Mouse (Mus musculus): ENCODE measurements around the gene Pde9a. TPM values are rescaled to one million over a fixed set of nuclear protein-coding genes. Genes with fewer than 3 reads are reported as not detected.

Gene Pde9a
- total and polyA plus RNA-seq, 3 experiments = 0.56 TPM; not detected in 2

DNA sequence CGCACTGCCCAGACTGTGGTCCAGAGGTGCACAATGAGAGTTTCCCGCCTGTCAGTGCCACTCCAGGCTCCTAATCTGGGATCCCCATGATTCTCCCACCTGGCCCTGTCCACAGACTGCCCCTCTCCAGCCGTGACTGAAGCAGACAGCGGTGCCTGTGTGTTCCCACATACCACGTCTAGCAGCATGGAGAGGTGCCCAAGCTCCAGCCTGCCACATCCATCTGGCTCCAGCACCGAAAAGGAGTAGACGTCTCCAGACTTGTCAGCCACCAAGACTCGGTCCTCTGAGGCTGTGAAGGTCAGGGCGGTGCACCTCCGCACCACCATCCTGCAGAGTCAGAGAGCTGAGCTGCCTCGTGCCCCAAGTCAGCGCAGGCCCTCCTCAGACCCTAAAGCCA is 117.3 kb downstream of the Pde9a start:
- Histone ChIP-seq H3K79me2 (ENCODE audit: control insufficient read depth, insufficient read depth, low read length, poor library complexity) (peaks cover 9% of the 10 kb centered on the region; the same call in 1 of the 2 replicates), H3K4me1 (ENCODE audit: control insufficient read depth in 1 of 2, insufficient read depth in 2 of 2, low read length in 2 of 2) (no peaks in the 10 kb centered on the region), H3K9ac (ENCODE audit: control insufficient read depth, low read depth, low read length, poor library complexity, severe bottlenecking) (no peak overlapping the region), H3K9me3 (replicated peaks; ENCODE audit: insufficient read depth, low read length) (no peaks in the 10 kb centered on the region), H3K36me3 (ENCODE audit: control insufficient read depth in 1 of 2, insufficient read depth in 2 of 2, low read length in 2 of 2) (peaks cover 0 to 15% of the 10 kb centered on the region in 2 experiments; a peak in 2 of 4 replicates), H3K27me3 (ENCODE audit: control insufficient read depth in 1 of 2, insufficient read depth in 2 of 2, low read length in 2 of 2) (no peaks in the 10 kb centered on the region), H3K4me3 (ENCODE audit: control insufficient read depth in 1 of 2, insufficient read depth in 1 of 2, low read depth in 2 of 2, low read length in 2 of 2) (no peak overlapping the region), H3K27ac (ENCODE audit: control insufficient read depth, low read depth, low read length) (no peak overlapping the region)
- TF ChIP-seq ZNF384 (IDR thresholded peaks at IDR 0.05; ENCODE audit: low read depth, low read length) = no peak
- TF ChIP-seq POLR2A (IDR thresholded peaks at IDR 0.05; ENCODE audit: control insufficient read depth in 1 of 2, insufficient read depth in 1 of 2, low read depth in 1 of 2, low read length in 2 of 2, poor library complexity in 1 of 2) = no peak
- TF ChIP-seq CTCF (IDR thresholded peaks at IDR 0.05 in 2 of 3, conservative IDR thresholded peaks at IDR 0.05 in 1 of 3; ENCODE audit: control insufficient read depth in 1 of 3, insufficient read depth in 1 of 3, low read depth in 2 of 3, low read length in 3 of 3, poor library complexity in 1 of 3, severe bottlenecking in 1 of 3) = no peak
- no peak for TF ChIP-seq E2F4 (IDR thresholded peaks at IDR 0.05; ENCODE audit: borderline replicate concordance, low read depth, low read length)
- TF ChIP-seq MYB (IDR thresholded peaks at IDR 0.05; ENCODE audit: low read depth, low read length) = no peak
- no peak for TF ChIP-seq ZKSCAN1 (IDR thresholded peaks at IDR 0.05; ENCODE audit: low read depth, low read length)
- no peak for TF ChIP-seq MXI1 (IDR thresholded peaks at IDR 0.05; ENCODE audit: low read depth, low read length)
- TF ChIP-seq GABPA (IDR thresholded peaks at IDR 0.05; ENCODE audit: low read depth, low read length) = no peak
- TF ChIP-seq USF1 (IDR thresholded peaks at IDR 0.05; ENCODE audit: low read depth, low read length) = no peak
- TF ChIP-seq GATA1 (IDR thresholded peaks at IDR 0.05; ENCODE audit: low read depth, low read length) = no peak
- no peak for TF ChIP-seq ELF1 (IDR thresholded peaks at IDR 0.05; ENCODE audit: low read depth, low read length)
- no peak for TF ChIP-seq SIN3A (IDR thresholded peaks at IDR 0.05; ENCODE audit: low read length)
- no peak for TF ChIP-seq KAT2A (conservative IDR thresholded peaks at IDR 0.05; ENCODE audit: low read depth, low read length)
- no peak for TF ChIP-seq JUND (IDR thresholded peaks at IDR 0.05; ENCODE audit: low read depth, low read length)
- no peak for TF ChIP-seq MAX (IDR thresholded peaks at IDR 0.05; ENCODE audit: low read length)
- no peak for TF ChIP-seq TAL1 (IDR thresholded peaks at IDR 0.05; ENCODE audit: low read length)
- no peak for TF ChIP-seq POLR2AphosphoS5 (IDR thresholded peaks at IDR 0.05; ENCODE audit: borderline replicate concordance, low read depth, low read length)
- DNase-seq (ENCODE audit: low read depth, low spot score) = no peak

DNA sequence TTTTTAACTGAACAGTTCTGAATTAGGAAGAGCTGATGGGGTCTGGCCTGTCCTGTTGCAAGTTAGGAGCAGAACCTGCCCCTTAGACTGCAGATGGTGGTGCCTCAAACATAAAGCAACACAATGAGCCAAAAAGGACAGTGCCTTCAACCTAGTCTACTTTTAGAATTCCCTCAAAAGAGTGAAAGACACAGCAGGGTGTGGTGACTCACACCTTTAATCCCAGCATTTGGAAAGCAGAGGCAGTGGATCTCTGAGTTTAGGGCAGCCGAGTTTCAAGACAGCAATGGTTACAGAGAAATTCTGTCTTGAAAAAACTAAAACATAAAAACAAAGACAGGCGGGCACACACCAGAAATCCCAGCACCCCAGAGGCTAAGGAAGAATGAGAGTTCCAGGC is 117.9 kb downstream of the Pde9a start:
- no peaks in the 10 kb centered on the region for H3K4me1 ChIP-seq (ENCODE audit: control insufficient read depth in 1 of 2, insufficient read depth in 2 of 2, low read length in 2 of 2)
- H3K27me3 ChIP-seq (ENCODE audit: control insufficient read depth in 1 of 2, insufficient read depth in 2 of 2, low read length in 2 of 2) = no peaks in the 10 kb centered on the region
- H3K79me2 ChIP-seq (ENCODE audit: control insufficient read depth, insufficient read depth, low read length, poor library complexity) = peaks cover 11% of the 10 kb centered on the region; the same call in 1 of the 2 replicates
- peaks cover 0 to 15% of the 10 kb centered on the region in 2 experiments; a peak in 2 of 4 replicates for H3K36me3 ChIP-seq (ENCODE audit: control insufficient read depth in 1 of 2, insufficient read depth in 2 of 2, low read length in 2 of 2)
- no peak overlapping the region for H3K9ac ChIP-seq (ENCODE audit: control insufficient read depth, low read depth, low read length, poor library complexity, severe bottlenecking)
- DNase-seq (ENCODE audit: low read depth, low spot score) = no peak
- TF ChIP-seq BHLHE40 (IDR thresholded peaks at IDR 0.05; ENCODE audit: borderline replicate concordance, low read depth, low read length) (no peak), GATA1 (IDR thresholded peaks at IDR 0.05; ENCODE audit: low read depth, low read length) (no peak), CHD1 (IDR thresholded peaks at IDR 0.05; ENCODE audit: low read depth, low read length) (no peak), RAD21 (IDR thresholded peaks at IDR 0.05; ENCODE audit: low read depth, low read length) (no peak), TBP (IDR thresholded peaks at IDR 0.05; ENCODE audit: low read depth, low read length) (no peak), USF1 (IDR thresholded peaks at IDR 0.05; ENCODE audit: low read depth, low read length) (no peak), HCFC1 (IDR thresholded peaks at IDR 0.05; ENCODE audit: low read depth, low read length) (no peak), TAL1 (IDR thresholded peaks at IDR 0.05; ENCODE audit: low read length) (no peak), GABPA (IDR thresholded peaks at IDR 0.05; ENCODE audit: low read depth, low read length) (no peak), RCOR1 (IDR thresholded peaks at IDR 0.05; ENCODE audit: low read depth, low read length) (no peak), CHD2 (IDR thresholded peaks at IDR 0.05; ENCODE audit: low read length) (no peak), MEF2A (IDR thresholded peaks at IDR 0.05; ENCODE audit: extremely low read depth, insufficient replicate concordance, low read depth, low read length, poor library complexity, severe bottlenecking) (no peak), MYB (IDR thresholded peaks at IDR 0.05; ENCODE audit: low read depth, low read length) (no peak), UBTF (IDR thresholded peaks at IDR 0.05; ENCODE audit: borderline replicate concordance, insufficient read depth, low read depth, low read length) (no peak), SIN3A (IDR thresholded peaks at IDR 0.05; ENCODE audit: low read length) (no peak), CTCF (IDR thresholded peaks at IDR 0.05 in 2 of 3, conservative IDR thresholded peaks at IDR 0.05 in 1 of 3; ENCODE audit: control insufficient read depth in 1 of 3, insufficient read depth in 1 of 3, low read depth in 2 of 3, low read length in 3 of 3, poor library complexity in 1 of 3, severe bottlenecking in 1 of 3) (no peak), EP300 (IDR thresholded peaks at IDR 0.05; ENCODE audit: low read depth in 1 of 2, low read length in 2 of 2) (no peak), JUND (IDR thresholded peaks at IDR 0.05; ENCODE audit: low read depth, low read length) (no peak), ZC3H11A (IDR thresholded peaks at IDR 0.05; ENCODE audit: low read depth, low read length) (no peak)
- no peaks in the 10 kb centered on the region for H3K9me3 ChIP-seq (replicated peaks; ENCODE audit: insufficient read depth, low read length)
- H3K4me3 ChIP-seq (ENCODE audit: control insufficient read depth in 1 of 2, insufficient read depth in 1 of 2, low read depth in 2 of 2, low read length in 2 of 2) = no peak overlapping the region
- no peak overlapping the region for H3K27ac ChIP-seq (ENCODE audit: control insufficient read depth, low read depth, low read length)
